Mouse (Mus musculus): ENCODE data around the gene Zfp523.

GRCm38 (mm10) chr17:28254804-28255203 lies 77.9 kb downstream of the Zfp523 start:
- TF ChIP-seq EP300 (IDR thresholded peaks at IDR 0.05; ENCODE audit: low read depth): no peak
- no peak for TF ChIP-seq CTCF (IDR thresholded peaks at IDR 0.05; ENCODE audit: low read depth)

Data from heart, postnatal 0 days (tissue).